ENCODE assay signal across 29 mouse cellular contexts in the genomic region with DNA sequence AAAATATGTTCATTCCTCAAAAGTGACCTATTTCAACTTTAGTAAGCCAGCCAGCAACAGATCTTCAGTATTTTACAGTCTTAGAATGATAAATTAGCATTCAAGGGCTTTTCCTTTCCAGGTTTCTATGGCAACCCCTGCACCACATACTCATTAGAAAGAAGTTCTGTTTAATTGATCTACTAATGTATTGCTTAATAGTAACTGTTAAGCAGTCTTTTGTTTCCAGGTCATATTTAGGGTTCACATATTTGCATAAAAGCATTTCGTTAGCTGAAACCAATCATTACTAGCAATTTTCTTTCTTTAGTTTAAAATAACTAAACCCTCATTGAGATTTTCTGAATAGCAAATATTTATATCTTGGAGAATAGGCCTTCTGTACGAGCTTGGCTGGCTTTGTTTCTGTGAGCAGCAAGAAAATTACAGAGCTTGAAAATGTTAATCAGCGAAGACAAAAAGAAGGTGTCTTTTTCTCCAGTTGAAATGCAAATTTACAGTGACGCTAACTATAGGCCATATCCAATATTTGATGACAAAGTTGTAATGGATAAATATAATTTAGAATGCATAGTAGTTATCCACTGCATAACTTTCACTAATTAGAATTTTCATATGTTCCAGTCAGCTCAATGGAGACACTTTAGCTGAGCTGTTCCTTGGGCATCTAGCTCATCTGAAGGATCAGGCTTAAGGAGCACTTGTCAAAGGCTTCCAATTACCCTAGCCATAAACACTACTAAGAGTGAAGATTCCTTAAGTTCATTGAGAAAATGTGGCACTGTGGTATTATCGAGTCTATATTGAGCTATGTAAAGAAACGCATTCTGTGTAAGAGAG.
A peak's percentile ranks its signal among the peaks of the same experiment; 100 is the strongest.
DNase-seq lines count a peak whose midpoint lies in the region; ATAC-seq and TF ChIP-seq lines count a peak whose summit lies in the region.
"Had no signal": no experiment of that assay in that cellular context is flagged by ENCODE, and none has a peak within 500 bp of the region (broad histone marks: within the 10 kb centered on the region; RNA-seq: fewer than 3 reads in every experiment).

No protein-coding gene starts in this region.

- H3K4me3 ChIP-seq in hindbrain, embryonic 14.5 days (replicated peaks; ENCODE audit: low read length) = no peak overlapping the region
- H3K4me3 ChIP-seq in hindbrain, embryonic 11.5 days (ENCODE audit: low read depth, low read length) = no peak overlapping the region
- no peak overlapping the region for H3K4me3 ChIP-seq in midbrain, embryonic 15.5 days
- no peak overlapping the region for H3K4me3 ChIP-seq in midbrain, embryonic 10.5 days
- H3K4me3 ChIP-seq in forebrain, embryonic 14.5 days (ENCODE audit: low read depth, low read length) = no peak overlapping the region
- no peak overlapping the region for H3K4me3 ChIP-seq in midbrain, postnatal 0 days (ENCODE audit: low read depth, low read length)
- H3K4me3 ChIP-seq: erythroblast, embryonic 14.5 days; limb, embryonic 12.5 days; liver, embryonic 15.5 days; myocyte; neural tube, embryonic 12.5 days; stomach, embryonic 15.5 days had no signal

- DNase-seq in hindbrain, embryonic 14.5 days (ENCODE audit: low spot score) = peak; percentile 32
- no peak for DNase-seq in hindbrain, embryonic 11.5 days (ENCODE audit: low spot score)
- DNase-seq in midbrain, embryonic 10.5 days (ENCODE audit: low spot score) = no peak
- peak; percentile 89 for DNase-seq in forebrain, embryonic 14.5 days (ENCODE audit: low spot score)
- peak; percentile 2 for DNase-seq in midbrain, postnatal 0 days (ENCODE audit: low spot score)
- DNase-seq in right cerebral cortex, adult 18-20 months = no peak
- no peak for DNase-seq in heart, adult 9 months (ENCODE audit: low spot score in 2 of 2)
- DNase-seq: adrenal gland, adult 8-10 months; cerebellum, adult 11-12 months; cerebellum, postnatal 10 days; gastrocnemius, postnatal 14 days; heart, postnatal 36 days; kidney, adult 9 months; kidney, postnatal 10 days; layer of hippocampus, adult 9-11 months; lung, embryonic 14.5 days; lung, postnatal 14 days; right cerebral cortex, postnatal 14 days; thymus, postnatal 25 days had no signal

- H3K27me3 ChIP-seq in hindbrain, embryonic 14.5 days (ENCODE audit: control insufficient read depth, insufficient read depth, low read length) = no peaks in the 10 kb centered on the region
- H3K27me3 ChIP-seq in hindbrain, embryonic 11.5 days (ENCODE audit: control insufficient read depth, insufficient read depth, low read length) = no peaks in the 10 kb centered on the region
- no peaks in the 10 kb centered on the region for H3K27me3 ChIP-seq in midbrain, embryonic 15.5 days (replicated peaks)
- H3K27me3 ChIP-seq in midbrain, embryonic 10.5 days (ENCODE audit: low read depth, poor library complexity, severe bottlenecking) = no peaks in the 10 kb centered on the region
- H3K27me3 ChIP-seq in forebrain, embryonic 14.5 days (replicated peaks; ENCODE audit: control insufficient read depth, insufficient read depth, low read length) = 0 out of 2 replicates have a peak, but pooled peaks cover 3% of the 10 kb centered on the region
- H3K27me3 ChIP-seq in midbrain, postnatal 0 days (ENCODE audit: insufficient read depth, low read length) = no peaks in the 10 kb centered on the region
- H3K27me3 ChIP-seq: limb, embryonic 12.5 days; liver, embryonic 15.5 days; neural tube, embryonic 12.5 days; stomach, embryonic 15.5 days had no signal

- no peak overlapping the region for H3K4me2 ChIP-seq in hindbrain, embryonic 14.5 days (replicated peaks)
- no peak overlapping the region for H3K4me2 ChIP-seq in hindbrain, embryonic 11.5 days (replicated peaks; ENCODE audit: low read depth, low read length)
- H3K4me2 ChIP-seq in midbrain, embryonic 15.5 days = no peak overlapping the region
- H3K4me2 ChIP-seq in forebrain, embryonic 14.5 days (ENCODE audit: low read length) = no peak overlapping the region
- H3K4me2 ChIP-seq in midbrain, postnatal 0 days (ENCODE audit: low read depth, low read length, poor library complexity, severe bottlenecking) = no peak overlapping the region
- H3K4me2 ChIP-seq: heart, embryonic 11.5 days; limb, embryonic 12.5 days; liver, embryonic 15.5 days; lung, embryonic 14.5 days; neural tube, embryonic 12.5 days; stomach, embryonic 15.5 days had no signal

- WGBS in hindbrain, embryonic 14.5 days = 73% methylated on average over 6 of the region's 6 CpGs
- 87% methylated on average over 6 of the region's 6 CpGs for WGBS in hindbrain, embryonic 11.5 days
- 67% methylated on average over 6 of the region's 6 CpGs for WGBS in midbrain, embryonic 15.5 days
- 89% methylated on average over 6 of the region's 6 CpGs for WGBS in midbrain, embryonic 10.5 days
- 34% methylated on average over 6 of the region's 6 CpGs for WGBS in forebrain, embryonic 14.5 days
- 72% methylated on average over 6 of the region's 6 CpGs for WGBS in midbrain, postnatal 0 days

- H3K4me1 ChIP-seq in hindbrain, embryonic 14.5 days (replicated peaks; ENCODE audit: control insufficient read depth, insufficient read depth, low read length) = no peaks in the 10 kb centered on the region
- no peaks in the 10 kb centered on the region for H3K4me1 ChIP-seq in hindbrain, embryonic 11.5 days (replicated peaks; ENCODE audit: control insufficient read depth, insufficient read depth, low read length)
- H3K4me1 ChIP-seq in midbrain, embryonic 15.5 days = no peaks in the 10 kb centered on the region
- peaks cover 4% of the 10 kb centered on the region; the same call in 1 of the 2 replicates for H3K4me1 ChIP-seq in midbrain, embryonic 10.5 days
- H3K4me1 ChIP-seq in forebrain, embryonic 14.5 days (ENCODE audit: control insufficient read depth, insufficient read depth, low read length) = peaks cover 3% of the 10 kb centered on the region; the same call in 1 of the 2 replicates
- H3K4me1 ChIP-seq in midbrain, postnatal 0 days (ENCODE audit: insufficient read depth, low read length) = no peaks in the 10 kb centered on the region
- H3K4me1 ChIP-seq: limb, embryonic 12.5 days; liver, embryonic 15.5 days; neural tube, embryonic 12.5 days; stomach, embryonic 15.5 days had no signal

- no peak for ATAC-seq in hindbrain, embryonic 14.5 days (ENCODE audit: low FRiP score)
- ATAC-seq in hindbrain, embryonic 11.5 days (ENCODE audit: low FRiP score) = no peak
- peak; percentile 82 for ATAC-seq in midbrain, embryonic 15.5 days (replicated peaks)
- peak; percentile 93 for ATAC-seq in forebrain, embryonic 14.5 days
- ATAC-seq in midbrain, postnatal 0 days (ENCODE audit: low FRiP score) = no peak
- ATAC-seq: intestine, postnatal 0 days had no signal

- H3K9ac ChIP-seq in hindbrain, embryonic 14.5 days = no peak overlapping the region
- H3K9ac ChIP-seq in hindbrain, embryonic 11.5 days (ENCODE audit: low read depth, low read length) = no peak overlapping the region
- no peak overlapping the region for H3K9ac ChIP-seq in midbrain, embryonic 15.5 days
- H3K9ac ChIP-seq in forebrain, embryonic 14.5 days (ENCODE audit: low read length) = no peak overlapping the region
- H3K9ac ChIP-seq in midbrain, postnatal 0 days (replicated peaks; ENCODE audit: low read length, poor library complexity, severe bottlenecking) = no peak overlapping the region
- H3K9ac ChIP-seq: limb, embryonic 12.5 days; liver, embryonic 15.5 days; lung, embryonic 14.5 days; neural tube, embryonic 12.5 days; stomach, embryonic 15.5 days had no signal

- no peaks in the 10 kb centered on the region for H3K9me3 ChIP-seq in hindbrain, embryonic 14.5 days (ENCODE audit: control insufficient read depth, low read length)
- H3K9me3 ChIP-seq in hindbrain, embryonic 11.5 days (ENCODE audit: control insufficient read depth, low read length) = no peaks in the 10 kb centered on the region
- no peaks in the 10 kb centered on the region for H3K9me3 ChIP-seq in midbrain, embryonic 15.5 days
- H3K9me3 ChIP-seq in midbrain, embryonic 10.5 days (replicated peaks) = no peaks in the 10 kb centered on the region
- H3K9me3 ChIP-seq in forebrain, embryonic 14.5 days (replicated peaks; ENCODE audit: control insufficient read depth, low read length) = no peaks in the 10 kb centered on the region
- H3K9me3 ChIP-seq in midbrain, postnatal 0 days (ENCODE audit: low read length) = no peaks in the 10 kb centered on the region
- H3K9me3 ChIP-seq: limb, embryonic 12.5 days; liver, embryonic 15.5 days; neural tube, embryonic 12.5 days; stomach, embryonic 15.5 days had no signal

- H3K27ac ChIP-seq in hindbrain, embryonic 14.5 days = no peak overlapping the region
- no peak overlapping the region for H3K27ac ChIP-seq in hindbrain, embryonic 11.5 days (ENCODE audit: low read depth, low read length)
- no peak overlapping the region for H3K27ac ChIP-seq in midbrain, embryonic 15.5 days
- H3K27ac ChIP-seq in midbrain, embryonic 10.5 days (replicated peaks) = no peak overlapping the region
- no peak overlapping the region for H3K27ac ChIP-seq in forebrain, embryonic 14.5 days (ENCODE audit: low read depth, low read length)
- no peak overlapping the region for H3K27ac ChIP-seq in midbrain, postnatal 0 days (ENCODE audit: low read depth, low read length)
- H3K27ac ChIP-seq: limb, embryonic 12.5 days; liver, embryonic 15.5 days; neural tube, embryonic 12.5 days; stomach, embryonic 15.5 days had no signal

- no peak for TF ChIP-seq CTCF in midbrain, postnatal 0 days (IDR thresholded peaks at IDR 0.05)

- H3K36me3 ChIP-seq in hindbrain, embryonic 14.5 days (replicated peaks; ENCODE audit: control insufficient read depth, insufficient read depth) = no peaks in the 10 kb centered on the region
- no peaks in the 10 kb centered on the region for H3K36me3 ChIP-seq in hindbrain, embryonic 11.5 days (ENCODE audit: control insufficient read depth, insufficient read depth, low read length)
- no peaks in the 10 kb centered on the region for H3K36me3 ChIP-seq in midbrain, embryonic 15.5 days (replicated peaks)
- no peaks in the 10 kb centered on the region for H3K36me3 ChIP-seq in midbrain, embryonic 10.5 days
- no peaks in the 10 kb centered on the region for H3K36me3 ChIP-seq in forebrain, embryonic 14.5 days (ENCODE audit: control insufficient read depth, insufficient read depth, low read length)
- H3K36me3 ChIP-seq in midbrain, postnatal 0 days (ENCODE audit: insufficient read depth, low read length) = no peaks in the 10 kb centered on the region
- H3K36me3 ChIP-seq: G1E; limb, embryonic 12.5 days; liver, embryonic 15.5 days; neural tube, embryonic 12.5 days; stomach, embryonic 15.5 days had no signal

Comparison
In these comparisons a context has a peak if more than half of its experiments do, and no peak if none do; other contexts are left out.
1. ATAC-seq: peak in midbrain, embryonic 15.5 days (single experiment) and forebrain, embryonic 14.5 days (single experiment); none in hindbrain, embryonic 14.5 days (single experiment), hindbrain, embryonic 11.5 days (single experiment) and midbrain, postnatal 0 days (single experiment).
2. DNase-seq: peak in hindbrain, embryonic 14.5 days (single experiment), forebrain, embryonic 14.5 days (single experiment) and midbrain, postnatal 0 days (single experiment); none in hindbrain, embryonic 11.5 days (single experiment), midbrain, embryonic 10.5 days (single experiment), right cerebral cortex, adult 18-20 months (single experiment) and heart, adult 9 months (0 of 2).